Mouse (Mus musculus): ENCODE data around the gene Oxt.

GRCm38 (mm10) chr2:130540266-130540665 is 35.7 kb upstream of the Oxt start:
- TF ChIP-seq CTCF (IDR thresholded peaks at IDR 0.05; ENCODE audit: low read depth, low read length) (no peak), POLR2A (IDR thresholded peaks at IDR 0.05; ENCODE audit: borderline replicate concordance, low read depth, low read length) (no peak)
